Mouse (Mus musculus) thymus, adult 2 months (tissue): Measurements from ENCODE around the gene Mpv17l.

Experiments used
- CTCF ChIP-seq: fragments of 200-500 bp; IDR thresholded peaks from 2 replicates; pipeline ENCODE4 v1.5.1; 2012; ENCODE audit warnings: mild to moderate bottlenecking, control low read depth, low read length, moderate library complexity, borderline replicate concordance; ENCODE audit not compliant: control insufficient read depth, poor library complexity, insufficient read depth; ENCODE audit errors: extremely low read depth
- POLR2A ChIP-seq: fragments of 200-500 bp; IDR thresholded peaks from 2 replicates; pipeline ENCODE4 v1.6.1; 2012; ENCODE audit warnings: mild to moderate bottlenecking, low read length, control low read depth, moderate library complexity; ENCODE audit not compliant: control insufficient read depth, poor library complexity, insufficient read depth; ENCODE audit errors: extremely low read depth

GRCm38 (mm10) chr16:13944178-13944577 lies 41.2 kb downstream of the Mpv17l start:
- TF ChIP-seq POLR2A (no peak), CTCF (no peak)
